Mouse (Mus musculus) T-helper 1 cell (primary cell): ENCODE measurements around the gene Stat1.

Experiments
- in situ Hi-C: fragments of 300-600 bp; cut with MboI, MseI; formaldehyde crosslinking; loops from one replicate; pipeline ENCODE4 v1.15.1; 2025; ENCODE audit warnings: high pct_unique_total_duplicates

The Stat1 gene

GRCm38 (mm10) chr1:52118860-52119591 lies at the start of gene Stat1:
TSS of gene Stat1 (plus strand) at chr1:52119440.
- in situ Hi-C loops = loop anchor here (25.0 kb wide), 1 partner anchor 1668 kb away; the partner anchor contains the start of gene Stk17b

GRCm38 (mm10) chr1:52079724-52080367 lies 39.4 kb upstream of the Stat1 start:
- in situ Hi-C loops = loop anchor here (5.0 kb wide), 1 partner anchor 58 kb away; no protein-coding TSS in a partner anchor

- in situ Hi-C loops = loop anchor here (5.0 kb wide), 1 partner anchor 58 kb away; no protein-coding TSS in a partner anchor
Observed at GRCm38 (mm10) chr1:52080375-52080774, 38.9 kb upstream of the Stat1 start.

GRCm38 (mm10) chr1:52086236-52086635 lies 33.0 kb upstream of the Stat1 start:
- in situ Hi-C loops = no loop called here

GRCm38 (mm10) chr1:52087128-52087527 lies 32.1 kb upstream of the Stat1 start:
- in situ Hi-C loops = no loop called here

- in situ Hi-C loops = no loop called here
Observed at GRCm38 (mm10) chr1:52088634-52089033, 30.6 kb upstream of the Stat1 start.

GRCm38 (mm10) chr1:52098618-52099232 lies 20.5 kb upstream of the Stat1 start:
- in situ Hi-C loops = loop anchor here (5.0 to 10.0 kb wide), 2 partner anchors 94 to 451 kb away; no protein-coding TSS in a partner anchor

GRCm38 (mm10) chr1:52100496-52100895 lies 18.7 kb upstream of the Stat1 start:
- in situ Hi-C loops = loop anchor here (25.0 kb wide), 1 partner anchor 1687 kb away; the partner anchor contains the start of gene Stk17b

GRCm38 (mm10) chr1:52102795-52103194 lies 16.4 kb upstream of the Stat1 start:
- in situ Hi-C loops = loop anchor here (25.0 kb wide), 1 partner anchor 1685 kb away; the partner anchor contains the start of gene Stk17b

GRCm38 (mm10) chr1:52107206-52107605 lies 12.0 kb upstream of the Stat1 start:
- in situ Hi-C loops = loop anchor here (25.0 kb wide), 1 partner anchor 1680 kb away; the partner anchor contains the start of gene Stk17b

- in situ Hi-C loops = loop anchor here (25.0 kb wide), 1 partner anchor 1676 kb away; the partner anchor contains the start of gene Stk17b
Observed at GRCm38 (mm10) chr1:52111217-52111616, 8.0 kb upstream of the Stat1 start.

GRCm38 (mm10) chr1:52112301-52112700 lies 6.9 kb upstream of the Stat1 start:
- in situ Hi-C loops = loop anchor here (25.0 kb wide), 1 partner anchor 1675 kb away; the partner anchor contains the start of gene Stk17b

GRCm38 (mm10) chr1:52113067-52113665 lies 6.1 kb upstream of the Stat1 start:
- in situ Hi-C loops = loop anchor here (25.0 kb wide), 1 partner anchor 1674 kb away; the partner anchor contains the start of gene Stk17b

GRCm38 (mm10) chr1:52113666-52114069 lies 5.6 kb upstream of the Stat1 start:
- in situ Hi-C loops = loop anchor here (25.0 kb wide), 1 partner anchor 1674 kb away; the partner anchor contains the start of gene Stk17b

GRCm38 (mm10) chr1:52116441-52116840 lies 2.8 kb upstream of the Stat1 start:
- in situ Hi-C loops = loop anchor here (25.0 kb wide), 1 partner anchor 1671 kb away; the partner anchor contains the start of gene Stk17b

- in situ Hi-C loops = loop anchor here (25.0 kb wide), 1 partner anchor 1670 kb away; the partner anchor contains the start of gene Stk17b
Observed at GRCm38 (mm10) chr1:52117777-52118176, 1.5 kb upstream of the Stat1 start.

GRCm38 (mm10) chr1:52119691-52120090 lies 451 bp downstream of the Stat1 start:
- in situ Hi-C loops = loop anchor here (25.0 kb wide), 1 partner anchor 1668 kb away; the partner anchor contains the start of gene Stk17b

GRCm38 (mm10) chr1:52120191-52120590 lies 951 bp downstream of the Stat1 start:
- in situ Hi-C loops = loop anchor here (25.0 kb wide), 1 partner anchor 1667 kb away; the partner anchor contains the start of gene Stk17b

GRCm38 (mm10) chr1:52121052-52121451 lies 1.8 kb downstream of the Stat1 start:
- in situ Hi-C loops = loop anchor here (25.0 kb wide), 1 partner anchor 1666 kb away; the partner anchor contains the start of gene Stk17b

GRCm38 (mm10) chr1:52124818-52125217 lies 5.6 kb downstream of the Stat1 start:
- in situ Hi-C loops = loop anchor here (25.0 kb wide), 1 partner anchor 1662 kb away; the partner anchor contains the start of gene Stk17b

- in situ Hi-C loops = no loop called here
Observed at GRCm38 (mm10) chr1:52127350-52127749, 8.1 kb downstream of the Stat1 start.
